Mouse (Mus musculus) neural tube, embryonic 15.5 days (tissue): ENCODE results near the gene Eef1b2. TPM values are rescaled to one million over a fixed set of nuclear protein-coding genes. Genes with fewer than 3 reads are reported as not detected.

Experiments
- ATAC-seq: fragments of 200-750 bp; cut with Nextera tagmentation; 2 replicates; pipeline ENCODE4 v1.8.0; 2017; ENCODE audit warnings: mild to moderate bottlenecking, moderate TSS enrichment, moderate library complexity; ENCODE audit not compliant: low FRiP score
- H3K27ac ChIP-seq: fragments of 300-500 bp; sonication (generic); replicated peaks from 2 replicates; pipeline ENCODE4 v1.5.1; 2015; ENCODE audit warnings: mild to moderate bottlenecking, inconsistent platforms
- H3K27me3 ChIP-seq: fragments of 300-500 bp; sonication (generic); replicated peaks from 2 replicates; pipeline ENCODE4 v1.6.1; 2015; ENCODE audit warnings: inconsistent platforms
- H3K36me3 ChIP-seq: fragments of 300-500 bp; sonication (generic); 2 replicates; pipeline ENCODE4 v1.6.1; 2015; ENCODE audit warnings: inconsistent platforms
- H3K4me1 ChIP-seq: fragments of 300-500 bp; sonication (generic); 2 replicates; pipeline ENCODE4 v1.6.1; 2015; ENCODE audit warnings: inconsistent platforms
- H3K4me2 ChIP-seq: fragments of 300-500 bp; sonication (generic); 2 replicates; pipeline ENCODE4 v1.6.1; 2015; ENCODE audit warnings: inconsistent platforms, mild to moderate bottlenecking, moderate library complexity
- H3K4me3 ChIP-seq: fragments of 300-500 bp; sonication (generic); replicated peaks from 2 replicates; pipeline ENCODE4 v1.5.1; 2015; ENCODE audit warnings: mild to moderate bottlenecking, inconsistent platforms
- H3K9ac ChIP-seq: fragments of 300-500 bp; sonication (generic); replicated peaks from 2 replicates; pipeline ENCODE4 v1.6.1; 2015; ENCODE audit warnings: mild to moderate bottlenecking, inconsistent platforms
- H3K9me3 ChIP-seq: fragments of 300-500 bp; sonication (generic); replicated peaks from 2 replicates; pipeline ENCODE4 v1.6.1; 2016; ENCODE audit warnings: inconsistent platforms
- WGBS: fragments of 180-500 bp; shearing (Covaris S2); methylation state at CpG from one replicate; pipeline ENCODE4 v1.1.7; 2015; ENCODE audit warnings: mixed read lengths; 5-methylcytosine and 5-hydroxymethylcytosine counted together
- microRNA-seq: library from miRNA; unstranded; fragments of <30 nt; microRNA quantifications from one replicate; pipeline ENCODE4, GENCODE M21; 2017
- polyA plus RNA-seq: library from polyadenylated mRNA; unstranded; fragments of >200 nt; fragmentation: Nextera tagmentation; extraction: Ambion mirVana; gene quantifications from 2 replicates; pipeline ENCODE4 v1.2.1, GENCODE M21; 2015

Gene Eef1b2
- polyA plus RNA-seq, 1 experiment from 2014 or later, result 484 TPM

DNA sequence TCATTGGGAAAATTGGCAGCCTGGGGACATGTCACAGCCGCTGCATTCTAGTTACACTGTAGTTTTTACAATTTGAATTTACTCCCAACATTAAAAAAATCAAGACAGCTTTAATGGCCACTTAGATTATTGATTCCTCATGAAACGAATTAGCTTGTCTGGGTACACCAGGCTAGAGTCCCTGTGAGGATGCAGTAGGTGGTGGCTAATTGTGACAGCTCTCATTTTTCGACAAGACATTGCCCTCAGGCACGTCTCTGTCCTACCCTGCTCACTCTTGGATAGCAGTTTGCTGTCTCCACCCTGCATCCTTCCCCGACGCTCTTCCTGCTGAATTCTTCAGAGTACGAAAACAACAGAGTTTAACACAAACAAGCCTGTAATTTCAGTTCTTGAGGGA lies 38.0 kb downstream of the Eef1b2 start:
- no peak for ATAC-seq
- WGBS, result 42% methylated on average over 7 of the region's 7 CpGs
- H3K36me3 ChIP-seq, result no peaks in the 10 kb centered on the region
- H3K4me1 ChIP-seq, result peaks cover 9% of the 10 kb centered on the region
- no peak overlapping the region for H3K4me3 ChIP-seq
- H3K27ac ChIP-seq, result no peak overlapping the region
- no peaks in the 10 kb centered on the region for H3K27me3 ChIP-seq
- H3K9me3 ChIP-seq, result no peaks in the 10 kb centered on the region
- no peak overlapping the region for H3K4me2 ChIP-seq
- H3K9ac ChIP-seq, result no peak overlapping the region

DNA sequence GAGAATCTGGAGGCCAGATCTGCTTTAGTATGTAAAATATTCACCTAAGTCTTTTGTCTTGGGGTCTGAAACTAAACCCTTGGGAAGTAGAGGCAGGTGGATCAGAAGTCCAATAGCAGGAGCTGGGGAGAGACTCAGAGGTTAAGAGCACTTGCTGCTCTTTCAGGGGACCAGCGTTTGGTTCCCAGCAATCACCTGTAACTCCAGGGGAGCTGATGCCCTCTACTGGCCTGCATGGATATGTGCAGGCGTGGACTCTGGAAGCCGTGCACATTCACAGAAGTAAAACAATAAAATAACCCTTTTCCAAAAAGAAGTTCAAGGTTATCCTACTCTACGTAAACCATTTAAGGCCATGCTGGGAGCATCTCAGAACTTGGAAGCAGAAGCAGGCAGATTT lies 42.7 kb downstream of the Eef1b2 start:
- 89% methylated on average over 4 of the region's 4 CpGs for WGBS
- no peak for ATAC-seq
- no peaks in the 10 kb centered on the region for H3K9me3 ChIP-seq
- no peaks in the 10 kb centered on the region for H3K36me3 ChIP-seq
- H3K9ac ChIP-seq, result no peak overlapping the region
- H3K4me3 ChIP-seq, result no peak overlapping the region
- no peak overlapping the region for H3K4me2 ChIP-seq
- peaks cover 2% of the 10 kb centered on the region for H3K4me1 ChIP-seq
- H3K27me3 ChIP-seq, result no peaks in the 10 kb centered on the region
- no peak overlapping the region for H3K27ac ChIP-seq

DNA sequence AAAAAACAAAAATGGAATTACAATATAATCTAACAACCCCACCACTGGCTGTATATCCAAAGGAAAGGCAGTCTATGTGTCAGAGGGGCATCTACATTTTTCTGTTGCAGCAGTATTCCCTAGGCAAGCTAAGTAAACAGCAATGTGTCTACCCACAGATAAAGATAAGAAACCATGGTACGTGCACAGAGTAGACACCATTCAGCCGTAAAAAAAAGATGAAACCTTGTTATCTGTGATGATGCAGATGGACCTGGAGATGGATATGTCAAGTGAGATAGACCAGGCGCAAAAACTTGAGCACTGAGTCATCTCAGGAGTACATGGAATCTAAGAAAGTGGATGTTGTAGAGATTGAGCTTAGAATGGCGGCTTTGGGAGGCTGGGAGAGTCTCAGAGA lies 48.4 kb downstream of the Eef1b2 start:
- H3K4me2 ChIP-seq, result no peak overlapping the region
- H3K4me3 ChIP-seq, result no peak overlapping the region
- H3K4me1 ChIP-seq, result no peaks in the 10 kb centered on the region
- no peaks in the 10 kb centered on the region for H3K27me3 ChIP-seq
- no peak overlapping the region for H3K9ac ChIP-seq
- H3K36me3 ChIP-seq, result no peaks in the 10 kb centered on the region
- no peaks in the 10 kb centered on the region for H3K9me3 ChIP-seq
- no peak overlapping the region for H3K27ac ChIP-seq
- 86% methylated on average over 4 of the region's 4 CpGs for WGBS
- ATAC-seq, result no peak

DNA sequence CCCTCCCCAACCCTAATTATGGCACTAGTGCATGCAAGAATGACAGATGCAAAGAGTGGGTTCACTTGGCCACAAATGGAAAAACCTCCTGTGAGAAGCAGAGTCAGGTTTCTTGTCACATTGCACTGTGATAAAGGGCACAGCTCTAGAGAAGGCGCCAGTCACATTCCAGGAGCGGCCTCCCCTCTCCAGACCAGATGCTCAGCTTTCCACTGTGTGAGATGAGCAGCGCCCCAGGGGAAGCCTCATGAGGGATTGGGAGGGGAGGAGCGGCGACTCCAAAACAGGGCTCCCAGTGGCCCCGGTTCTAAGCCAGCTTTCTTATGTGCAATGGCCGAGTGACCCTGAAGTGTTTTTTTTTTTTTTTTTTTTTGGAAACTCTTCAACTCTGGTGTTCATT lies 49.3 kb downstream of the Eef1b2 start:
- Histone ChIP-seq H3K4me3 (no peak overlapping the region), H3K9me3 (no peaks in the 10 kb centered on the region), H3K27ac (no peak overlapping the region), H3K27me3 (no peaks in the 10 kb centered on the region), H3K4me1 (no peaks in the 10 kb centered on the region), H3K36me3 (no peaks in the 10 kb centered on the region), H3K9ac (no peak overlapping the region), H3K4me2 (no peak overlapping the region)
- no peak for ATAC-seq
- WGBS, result 10% methylated on average over 7 of the region's 7 CpGs

DNA sequence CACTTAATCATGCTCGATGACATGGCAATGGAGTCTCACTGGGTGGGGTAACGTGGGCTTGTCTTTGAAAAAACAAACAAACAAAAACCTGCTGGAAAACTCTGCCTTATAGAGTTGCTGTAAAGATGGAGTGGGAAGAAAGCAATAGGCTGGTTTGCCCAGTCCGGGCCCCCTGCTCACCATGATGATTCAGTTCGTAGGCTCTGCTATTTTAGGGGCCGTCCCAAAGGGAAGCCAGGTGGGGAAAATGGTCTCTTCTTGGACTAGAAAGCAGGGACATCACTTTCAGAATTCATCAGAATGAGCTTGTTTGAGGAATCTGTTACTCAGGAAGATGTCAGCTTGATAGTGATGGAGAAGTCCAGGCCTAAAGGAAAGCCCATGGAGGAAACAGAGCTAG lies 50.6 kb downstream of the Eef1b2 start:
- H3K27me3 ChIP-seq, result no peaks in the 10 kb centered on the region
- no peaks in the 10 kb centered on the region for H3K4me1 ChIP-seq
- no peak overlapping the region for H3K4me3 ChIP-seq
- no peak overlapping the region for H3K9ac ChIP-seq
- 80% methylated on average over 5 of the region's 5 CpGs for WGBS
- H3K36me3 ChIP-seq, result no peaks in the 10 kb centered on the region
- no peaks in the 10 kb centered on the region for H3K9me3 ChIP-seq
- ATAC-seq, result no peak
- H3K4me2 ChIP-seq, result no peak overlapping the region
- H3K27ac ChIP-seq, result no peak overlapping the region

Small RNA genes lying within 50 kb of the gene (microRNA-seq; reads per million reads assigned to microRNA genes)
- not detected for gene Gm24557
- not detected for gene Gm27512

Other genes starting within 250 kb of the Eef1b2 start
- gene Ino80d, start 62.2 kb upstream of the Eef1b2 start, polyA plus RNA-seq, result 8.2 and 10.9 TPM in 2 replicates
- 160 and 161 TPM in 2 replicates for gene Ndufs1, start within 50 bp of the Eef1b2 start, polyA plus RNA-seq
- gene Gpr1, start 37.7 kb downstream of the Eef1b2 start, polyA plus RNA-seq, result 0.54 and 0.78 TPM in 2 replicates
- gene Zdbf2, start 96.4 kb downstream of the Eef1b2 start, polyA plus RNA-seq, result 24.8 and 31.3 TPM in 2 replicates